Mouse (Mus musculus): Measurements from ENCODE around the gene Rtp4. TPM values are rescaled to one million over a fixed set of nuclear protein-coding genes. Genes with fewer than 3 reads are reported as not detected.
A peak's percentile ranks its signal among the peaks of the same experiment; 100 is the strongest.

The Rtp4 gene
- polyA plus RNA-seq, 1 experiment from 2014 or later, result 8.0 TPM

- Histone ChIP-seq H3K4me2 (no peak overlapping the region), H3K4me3 (no peak overlapping the region), H3K27ac (ENCODE audit: poor library complexity, severe bottlenecking) (no peak overlapping the region; the same call in 1 of the 2 replicates), H3K9me3 (replicated peaks) (no peaks in the 10 kb centered on the region), H3K27me3 (replicated peaks) (no peaks in the 10 kb centered on the region), H3K4me1 (replicated peaks) (peaks cover 39% of the 10 kb centered on the region), H3K36me3 (no peaks in the 10 kb centered on the region), H3K9ac (no peak overlapping the region)
- ATAC-seq (ENCODE audit: insufficient number of reproducible peaks, low FRiP score), result peak; percentile 64
- WGBS, result 22% methylated on average over 3 of the region's 3 CpGs
These were observed 4.3 kb upstream of the Rtp4 start for GRCm38 (mm10) chr16:23515766-23516165.

GRCm38 (mm10) chr16:23516606-23517005, 3.5 kb upstream of the Rtp4 start:
- H3K9me3 ChIP-seq (replicated peaks), result no peaks in the 10 kb centered on the region
- no peak overlapping the region for H3K9ac ChIP-seq
- no peaks in the 10 kb centered on the region for H3K36me3 ChIP-seq
- H3K4me2 ChIP-seq, result no peak overlapping the region
- H3K27ac ChIP-seq (ENCODE audit: poor library complexity, severe bottlenecking), result no peak overlapping the region
- 64% methylated on average over 2 of the region's 2 CpGs for WGBS
- ATAC-seq (ENCODE audit: insufficient number of reproducible peaks, low FRiP score), result no peak
- no peak overlapping the region for H3K4me3 ChIP-seq
- 0 out of 2 replicates have a peak, but pooled peaks cover 6% of the 10 kb centered on the region for H3K27me3 ChIP-seq (replicated peaks)
- peaks cover 46% of the 10 kb centered on the region for H3K4me1 ChIP-seq (replicated peaks)

- Histone ChIP-seq H3K9ac (no peak overlapping the region), H3K4me2 (no peak overlapping the region), H3K4me3 (no peak overlapping the region), H3K27me3 (replicated peaks) (0 out of 2 replicates have a peak, but pooled peaks cover 6% of the 10 kb centered on the region), H3K9me3 (replicated peaks) (no peaks in the 10 kb centered on the region), H3K36me3 (no peaks in the 10 kb centered on the region), H3K4me1 (replicated peaks) (peaks cover 47% of the 10 kb centered on the region), H3K27ac (ENCODE audit: poor library complexity, severe bottlenecking) (no peak overlapping the region)
- ATAC-seq (ENCODE audit: insufficient number of reproducible peaks, low FRiP score), result no peak
- WGBS, result 74% methylated on average over 5 of the region's 5 CpGs
These were observed 2.9 kb upstream of the Rtp4 start for GRCm38 (mm10) chr16:23517230-23517629.

GRCm38 (mm10) chr16:23517754-23518566, 2.1 kb upstream of the Rtp4 start:
- peak overlapping the region; percentile 5; the same call in 1 of the 2 replicates for H3K4me2 ChIP-seq
- no peak for ATAC-seq (ENCODE audit: insufficient number of reproducible peaks, low FRiP score)
- H3K9ac ChIP-seq, result no peak overlapping the region
- 0 out of 2 replicates have a peak, but pooled peaks cover 6% of the 10 kb centered on the region for H3K27me3 ChIP-seq (replicated peaks)
- H3K27ac ChIP-seq (ENCODE audit: poor library complexity, severe bottlenecking), result 0 out of 2 replicates have a peak overlapping the region, but pooled peaks have one; percentile 1
- WGBS, result 45% methylated on average over 20 of the region's 20 CpGs
- H3K4me3 ChIP-seq, result no peak overlapping the region
- peaks cover 55% of the 10 kb centered on the region for H3K4me1 ChIP-seq (replicated peaks)
- H3K9me3 ChIP-seq (replicated peaks), result no peaks in the 10 kb centered on the region
- H3K36me3 ChIP-seq, result no peaks in the 10 kb centered on the region

GRCm38 (mm10) chr16:23518567-23519369, 1.3 kb upstream of the Rtp4 start:
- no peak overlapping the region for H3K9ac ChIP-seq
- H3K9me3 ChIP-seq (replicated peaks), result no peaks in the 10 kb centered on the region
- 0 out of 2 replicates have a peak, but pooled peaks cover 6% of the 10 kb centered on the region for H3K27me3 ChIP-seq (replicated peaks)
- H3K4me2 ChIP-seq, result peak overlapping the region; percentile 74
- 69% methylated on average over 10 of the region's 10 CpGs for whole genome bisulfite sequencing
- H3K27ac ChIP-seq (ENCODE audit: poor library complexity, severe bottlenecking), result no peak overlapping the region
- 0 out of 2 replicates have a peak overlapping the region, but pooled peaks have one; percentile 47 for H3K4me3 ChIP-seq
- peaks cover 56% of the 10 kb centered on the region for H3K4me1 ChIP-seq (replicated peaks)
- H3K36me3 ChIP-seq, result no peaks in the 10 kb centered on the region
- ATAC-seq (ENCODE audit: insufficient number of reproducible peaks, low FRiP score), result no peak

GRCm38 (mm10) chr16:23519771-23520170, 320 bp upstream of the Rtp4 start:
- peak overlapping the region; percentile 47 for H3K4me3 ChIP-seq
- WGBS, result 6% methylated on average over 1 of the region's 1 CpGs
- H3K36me3 ChIP-seq, result no peaks in the 10 kb centered on the region
- H3K4me1 ChIP-seq (replicated peaks), result peaks cover 56% of the 10 kb centered on the region
- 0 out of 2 replicates have a peak overlapping the region, but pooled peaks have one; percentile 61 for H3K27ac ChIP-seq (ENCODE audit: poor library complexity, severe bottlenecking)
- H3K9me3 ChIP-seq (replicated peaks), result no peaks in the 10 kb centered on the region
- ATAC-seq (ENCODE audit: insufficient number of reproducible peaks, low FRiP score), result no peak
- 0 out of 2 replicates have a peak, but pooled peaks cover 6% of the 10 kb centered on the region for H3K27me3 ChIP-seq (replicated peaks)
- peak overlapping the region; percentile 74 for H3K4me2 ChIP-seq
- H3K9ac ChIP-seq, result 0 out of 2 replicates have a peak overlapping the region, but pooled peaks have one; percentile 65

- H3K4me1 ChIP-seq (replicated peaks), result peaks cover 48% of the 10 kb centered on the region
- 0 out of 2 replicates have a peak, but pooled peaks cover 6% of the 10 kb centered on the region for H3K27me3 ChIP-seq (replicated peaks)
- no peak overlapping the region for H3K4me3 ChIP-seq
- H3K9ac ChIP-seq, result no peak overlapping the region
- no peak for ATAC-seq (ENCODE audit: insufficient number of reproducible peaks, low FRiP score)
- WGBS, result 17% methylated on average over 5 of the region's 5 CpGs
- H3K36me3 ChIP-seq, result no peaks in the 10 kb centered on the region
- H3K27ac ChIP-seq (ENCODE audit: poor library complexity, severe bottlenecking), result no peak overlapping the region; the same call in 1 of the 2 replicates
- 0 out of 2 replicates have a peak, but pooled peaks cover 5% of the 10 kb centered on the region for H3K9me3 ChIP-seq (replicated peaks)
- H3K4me2 ChIP-seq, result peak overlapping the region; percentile 74
These were observed 1.0 kb downstream of the Rtp4 start for GRCm38 (mm10) chr16:23521092-23521491.

- Histone ChIP-seq H3K4me1 (replicated peaks) (peaks cover 42% of the 10 kb centered on the region), H3K4me3 (no peak overlapping the region), H3K9me3 (replicated peaks) (0 out of 2 replicates have a peak, but pooled peaks cover 5% of the 10 kb centered on the region), H3K36me3 (no peaks in the 10 kb centered on the region), H3K4me2 (no peak overlapping the region), H3K27ac (ENCODE audit: poor library complexity, severe bottlenecking) (no peak overlapping the region), H3K9ac (no peak overlapping the region), H3K27me3 (replicated peaks) (0 out of 2 replicates have a peak, but pooled peaks cover 6% of the 10 kb centered on the region)
- 85% methylated on average over 5 of the region's 5 CpGs for WGBS
- ATAC-seq (ENCODE audit: insufficient number of reproducible peaks, low FRiP score), result no peak
These were observed 2.0 kb downstream of the Rtp4 start for GRCm38 (mm10) chr16:23522081-23522480.

- Histone ChIP-seq H3K27ac (ENCODE audit: poor library complexity, severe bottlenecking) (no peak overlapping the region), H3K4me2 (no peak overlapping the region), H3K27me3 (replicated peaks) (no peaks in the 10 kb centered on the region), H3K9ac (no peak overlapping the region), H3K36me3 (no peaks in the 10 kb centered on the region), H3K4me1 (replicated peaks) (no peaks in the 10 kb centered on the region), H3K9me3 (replicated peaks) (0 out of 2 replicates have a peak, but pooled peaks cover 5% of the 10 kb centered on the region), H3K4me3 (no peak overlapping the region)
- WGBS, result 72% methylated on average over 4 of the region's 4 CpGs
- ATAC-seq (ENCODE audit: insufficient number of reproducible peaks, low FRiP score), result no peak
These were observed 9.1 kb downstream of the Rtp4 start for GRCm38 (mm10) chr16:23529186-23529585.

GRCm38 (mm10) chr16:23533707-23534106, 13.6 kb downstream of the Rtp4 start:
- Histone ChIP-seq H3K4me3 (no peak overlapping the region), H3K9ac (no peak overlapping the region), H3K4me1 (replicated peaks) (no peaks in the 10 kb centered on the region), H3K9me3 (replicated peaks) (no peaks in the 10 kb centered on the region), H3K4me2 (no peak overlapping the region), H3K36me3 (no peaks in the 10 kb centered on the region), H3K27ac (ENCODE audit: poor library complexity, severe bottlenecking) (no peak overlapping the region), H3K27me3 (replicated peaks) (no peaks in the 10 kb centered on the region)
- no peak for ATAC-seq (ENCODE audit: insufficient number of reproducible peaks, low FRiP score)
- 62% methylated on average over 3 of the region's 3 CpGs for WGBS

GRCm38 (mm10) chr16:23541046-23541445, 21.0 kb downstream of the Rtp4 start:
- Histone ChIP-seq H3K9me3 (replicated peaks) (no peaks in the 10 kb centered on the region), H3K9ac (no peak overlapping the region), H3K27me3 (replicated peaks) (peaks cover 11% of the 10 kb centered on the region), H3K27ac (ENCODE audit: poor library complexity, severe bottlenecking) (no peak overlapping the region), H3K4me2 (no peak overlapping the region), H3K4me3 (no peak overlapping the region), H3K4me1 (replicated peaks) (no peaks in the 10 kb centered on the region), H3K36me3 (no peaks in the 10 kb centered on the region)
- 54% methylated on average over 4 of the region's 4 CpGs for WGBS
- no peak for ATAC-seq (ENCODE audit: insufficient number of reproducible peaks, low FRiP score)
